Mouse (Mus musculus) stomach, embryonic 16.5 days (tissue): ENCODE measurements at regions not wholly inside any gene's neighbourhood (a gene's known extent, or its start where the extent isn't known, plus 50 kb on each side); places are given as distances from the start of the nearest gene placed in this dataset.

Experiments used
- ATAC-seq: fragments of 200-750 bp; cut with Nextera tagmentation; 2 replicates; pipeline ENCODE4 v1.8.0; 2017; ENCODE audit warnings: moderate number of reproducible peaks, moderate TSS enrichment; ENCODE audit not compliant: insufficient read depth, low FRiP score
- H3K27ac ChIP-seq: fragments of 300-500 bp; sonication (generic); 2 replicates; pipeline ENCODE4 v1.5.1; 2014; ENCODE audit warnings: low read length
- H3K27me3 ChIP-seq: fragments of 300-500 bp; sonication (generic); 2 replicates; pipeline ENCODE4 v1.6.1; 2014; ENCODE audit warnings: low read length, control low read depth, mixed read lengths; ENCODE audit not compliant: control insufficient read depth, insufficient read depth
- H3K36me3 ChIP-seq: fragments of 300-500 bp; sonication (generic); 2 replicates; pipeline ENCODE4 v1.6.1; 2014; ENCODE audit warnings: low read length; ENCODE audit not compliant: control insufficient read depth, insufficient read depth
- H3K4me1 ChIP-seq: fragments of 300-500 bp; sonication (generic); 2 replicates; pipeline ENCODE4 v1.6.1; 2014; ENCODE audit warnings: low read length, control low read depth, mixed read lengths; ENCODE audit not compliant: control insufficient read depth, insufficient read depth
- H3K4me2 ChIP-seq: fragments of 300-500 bp; sonication (generic); 2 replicates; pipeline ENCODE4 v1.6.1; 2014; ENCODE audit warnings: low read depth, low read length, mixed read lengths
- H3K4me3 ChIP-seq: fragments of 300-500 bp; sonication (generic); replicated peaks from 2 replicates; pipeline ENCODE4 v1.5.1; 2014; ENCODE audit warnings: mild to moderate bottlenecking, low read length
- H3K9ac ChIP-seq: fragments of 300-500 bp; sonication (generic); 2 replicates; pipeline ENCODE4 v1.6.1; 2014; ENCODE audit warnings: low read length
- H3K9me3 ChIP-seq: fragments of 300-500 bp; sonication (generic); replicated peaks from 2 replicates; pipeline ENCODE4 v1.6.1; 2016; ENCODE audit warnings: low read length, control low read depth; ENCODE audit not compliant: control insufficient read depth
- WGBS: fragments of 180-500 bp; shearing (Covaris S2); extraction: QIAGEN DNeasy Blood & Tissue Kit; methylation state at CpG from one replicate; pipeline ENCODE4 v1.1.7; 2014; 5-methylcytosine and 5-hydroxymethylcytosine counted together

DNA sequence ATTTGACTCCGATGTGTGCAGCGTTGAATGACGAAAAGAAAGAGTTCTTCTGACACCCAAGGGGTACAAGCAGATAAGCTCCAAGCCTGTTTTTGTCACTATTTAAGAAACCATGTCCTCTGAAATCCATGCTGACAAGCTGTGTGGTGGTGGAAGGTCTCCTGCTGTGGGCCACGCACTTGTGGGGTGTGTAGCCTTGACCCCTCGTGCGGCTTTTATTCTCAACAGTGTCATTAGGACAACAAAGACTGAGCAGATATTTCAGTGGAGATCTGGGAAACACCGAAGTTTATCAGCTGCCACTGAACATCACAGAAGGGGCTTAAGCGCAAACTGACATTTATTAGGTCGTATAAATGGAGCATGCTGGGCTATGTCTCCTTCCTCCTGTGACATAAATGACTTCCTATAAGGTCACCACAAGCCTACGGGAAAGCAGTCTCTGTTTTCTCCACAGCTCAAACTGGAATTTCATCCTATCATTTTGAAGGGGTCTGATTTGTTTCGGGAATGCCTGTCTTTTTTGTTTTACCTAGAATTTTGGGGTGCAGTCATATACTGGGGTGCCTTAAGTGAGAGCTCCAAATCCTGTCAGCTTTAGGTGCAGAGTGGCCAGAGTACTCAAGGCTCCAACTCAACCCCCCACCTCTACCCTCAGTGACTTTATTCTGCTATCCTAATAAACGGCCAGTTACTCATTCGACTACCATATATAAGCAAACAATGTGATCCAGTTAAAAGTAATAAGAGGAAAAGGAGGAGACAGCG lies 262.9 kb upstream of the Gm5148 start:
- no peak overlapping the region; the same call in 1 of the 2 replicates for H3K9ac ChIP-seq
- no peak overlapping the region for H3K27ac ChIP-seq
- no peaks in the 10 kb centered on the region for H3K36me3 ChIP-seq
- H3K27me3 ChIP-seq = no peaks in the 10 kb centered on the region
- peaks cover 3% of the 10 kb centered on the region for H3K4me1 ChIP-seq
- no peaks in the 10 kb centered on the region for H3K9me3 ChIP-seq
- H3K4me2 ChIP-seq = no peak overlapping the region
- no peak overlapping the region for H3K4me3 ChIP-seq
- ATAC-seq = no peak
- 66% methylated on average over 14 of the region's 14 CpGs for WGBS

- no peak overlapping the region for H3K4me3 ChIP-seq
- ATAC-seq = no peak
- H3K9ac ChIP-seq = no peak overlapping the region
- no peaks in the 10 kb centered on the region for H3K27me3 ChIP-seq
- 85% methylated on average over 9 of the region's 9 CpGs for WGBS
- H3K36me3 ChIP-seq = no peaks in the 10 kb centered on the region
- H3K27ac ChIP-seq = no peak overlapping the region
- H3K9me3 ChIP-seq = no peaks in the 10 kb centered on the region
- H3K4me2 ChIP-seq = no peak overlapping the region
- H3K4me1 ChIP-seq = peaks cover 3% of the 10 kb centered on the region
Observed at GRCm38 (mm10) chr3:37984706-37985105, 260.4 kb upstream of the Gm5148 start.

- no peak for ATAC-seq
- Histone ChIP-seq H3K4me1 (peaks cover 2% of the 10 kb centered on the region; the same call in 1 of the 2 replicates), H3K4me2 (no peak overlapping the region), H3K27ac (no peak overlapping the region), H3K36me3 (no peaks in the 10 kb centered on the region), H3K27me3 (no peaks in the 10 kb centered on the region), H3K9me3 (no peaks in the 10 kb centered on the region), H3K4me3 (no peak overlapping the region), H3K9ac (no peak overlapping the region)
- 75% methylated on average over 7 of the region's 7 CpGs for WGBS
Observed at GRCm38 (mm10) chr3:37981481-37982180, 257.3 kb upstream of the Gm5148 start.

DNA sequence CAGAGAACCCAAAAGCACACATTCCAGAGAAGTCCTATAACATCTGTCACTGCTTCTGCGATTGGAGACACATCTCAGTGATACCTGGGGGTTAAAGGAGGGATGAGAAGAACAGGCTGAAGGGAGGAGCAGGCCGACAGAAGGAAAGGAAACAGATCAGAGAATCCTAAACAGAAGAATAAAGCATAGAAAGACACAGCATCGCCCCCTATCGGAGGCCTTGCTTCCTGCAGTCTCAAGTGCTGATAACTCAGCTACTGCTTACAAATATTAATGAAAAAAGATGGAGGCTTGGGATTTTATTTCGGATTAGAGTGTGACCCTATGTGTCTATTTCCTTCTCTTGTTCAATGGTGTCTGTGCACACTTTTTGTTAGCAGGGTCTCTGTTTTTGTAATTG lies 255.6 kb upstream of the Gm5148 start:
- Histone ChIP-seq H3K4me3 (no peak overlapping the region), H3K27ac (no peak overlapping the region), H3K27me3 (no peaks in the 10 kb centered on the region), H3K36me3 (no peaks in the 10 kb centered on the region), H3K9ac (no peak overlapping the region), H3K4me2 (no peak overlapping the region), H3K4me1 (peaks cover 14% of the 10 kb centered on the region), H3K9me3 (no peaks in the 10 kb centered on the region)
- WGBS = 57% methylated on average over 5 of the region's 5 CpGs
- no peak for ATAC-seq

GRCm38 (mm10) chr3:37978481-37978880 lies 254.2 kb upstream of the Gm5148 start:
- ATAC-seq = peak; percentile 71; the same call in 1 of the 2 replicates
- no peaks in the 10 kb centered on the region for H3K36me3 ChIP-seq
- H3K27me3 ChIP-seq = no peaks in the 10 kb centered on the region
- no peaks in the 10 kb centered on the region for H3K9me3 ChIP-seq
- H3K4me3 ChIP-seq = no peak overlapping the region
- WGBS = 19% methylated on average over 6 of the region's 6 CpGs
- peaks cover 14% of the 10 kb centered on the region for H3K4me1 ChIP-seq
- no peak overlapping the region for H3K27ac ChIP-seq
- no peak overlapping the region for H3K4me2 ChIP-seq
- no peak overlapping the region for H3K9ac ChIP-seq

DNA sequence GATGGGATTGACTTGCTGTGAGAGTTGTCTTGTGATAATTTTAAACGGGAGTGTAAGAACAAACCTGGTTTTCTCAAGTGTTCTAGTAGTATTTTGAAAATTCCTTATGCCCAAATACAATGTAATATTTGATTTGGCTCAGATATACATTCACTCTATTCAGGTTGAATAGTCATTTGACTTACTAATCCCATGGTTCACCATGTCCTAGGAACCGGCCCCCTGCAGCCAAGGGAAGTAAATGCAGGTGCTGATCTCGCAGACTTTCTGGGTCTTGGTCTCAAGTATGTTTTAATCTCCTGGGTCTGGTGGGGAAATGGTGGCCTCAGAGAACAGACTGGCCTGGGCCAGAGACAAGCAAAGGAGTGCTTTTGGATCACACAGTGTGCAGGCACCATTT lies 253.2 kb upstream of the Gm5148 start:
- 76% methylated on average over 3 of the region's 3 CpGs for WGBS
- Histone ChIP-seq H3K4me3 (no peak overlapping the region), H3K27me3 (no peaks in the 10 kb centered on the region), H3K27ac (no peak overlapping the region), H3K9ac (no peak overlapping the region), H3K4me2 (no peak overlapping the region), H3K4me1 (peaks cover 16% of the 10 kb centered on the region), H3K9me3 (no peaks in the 10 kb centered on the region), H3K36me3 (no peaks in the 10 kb centered on the region)
- ATAC-seq = no peak

DNA sequence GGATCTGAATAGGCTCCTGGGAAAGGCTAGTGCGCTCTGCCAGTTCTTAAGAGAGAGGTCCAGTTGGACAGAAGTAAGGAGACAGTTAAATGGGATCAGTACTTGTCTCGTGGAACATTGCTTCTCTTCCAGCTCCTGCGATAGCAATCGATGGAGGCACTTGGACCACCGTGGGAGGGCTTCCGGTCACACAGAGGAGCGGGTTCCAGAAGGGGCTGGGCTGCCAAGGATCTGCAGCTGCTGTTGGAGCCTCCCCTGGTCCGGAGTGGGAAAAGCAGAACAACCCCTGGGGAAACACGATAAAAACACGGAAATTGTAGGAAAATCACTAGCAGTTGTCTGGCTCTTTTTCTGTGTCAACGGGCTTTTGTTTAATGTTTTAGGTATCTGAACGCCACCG lies 252.3 kb upstream of the Gm5148 start:
- Histone ChIP-seq H3K4me1 (peaks cover 16% of the 10 kb centered on the region), H3K9ac (peak overlapping the region; percentile 4; the same call in 1 of the 2 replicates), H3K9me3 (no peaks in the 10 kb centered on the region), H3K27me3 (no peaks in the 10 kb centered on the region), H3K27ac (no peak overlapping the region), H3K36me3 (no peaks in the 10 kb centered on the region), H3K4me3 (0 out of 2 replicates have a peak overlapping the region, but pooled peaks have one; percentile 10), H3K4me2 (peak overlapping the region; percentile 29)
- 19% methylated on average over 13 of the region's 13 CpGs for WGBS
- peak; percentile 46; the same call in 1 of the 2 replicates for ATAC-seq

- WGBS = 37% methylated on average over 11 of the region's 11 CpGs
- H3K9ac ChIP-seq = no peak overlapping the region
- H3K4me3 ChIP-seq = no peak overlapping the region
- no peak; the same call in 1 of the 2 replicates for ATAC-seq
- H3K36me3 ChIP-seq = no peaks in the 10 kb centered on the region
- H3K27ac ChIP-seq = 0 out of 2 replicates have a peak overlapping the region, but pooled peaks have one; percentile 17
- H3K4me2 ChIP-seq = no peak overlapping the region
- H3K9me3 ChIP-seq = no peaks in the 10 kb centered on the region
- no peaks in the 10 kb centered on the region for H3K27me3 ChIP-seq
- H3K4me1 ChIP-seq = peaks cover 16% of the 10 kb centered on the region
Observed at GRCm38 (mm10) chr3:37975194-37975756, 251.0 kb upstream of the Gm5148 start.

DNA sequence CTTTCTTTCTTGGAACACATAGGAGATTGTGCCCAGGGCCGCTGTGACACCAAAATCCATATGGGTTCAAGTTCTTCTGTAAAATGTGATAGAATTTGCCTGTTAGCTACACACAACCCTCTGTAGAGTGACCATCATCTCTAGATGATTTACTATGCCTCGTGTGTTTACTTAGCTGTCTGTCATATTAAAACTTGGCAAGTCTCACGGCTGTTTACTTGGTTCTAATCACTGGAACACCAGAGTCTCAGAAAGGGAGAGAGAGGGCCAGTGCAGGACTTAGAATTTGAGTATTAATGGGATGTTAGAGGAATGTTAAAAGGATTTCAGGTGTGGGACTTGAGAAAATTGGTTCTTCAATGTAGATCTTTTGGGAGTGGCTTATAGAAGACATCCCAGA lies 248.6 kb upstream of the Gm5148 start:
- H3K36me3 ChIP-seq = no peaks in the 10 kb centered on the region
- peaks cover 16% of the 10 kb centered on the region for H3K4me1 ChIP-seq
- no peak overlapping the region for H3K27ac ChIP-seq
- ATAC-seq = no peak
- no peaks in the 10 kb centered on the region for H3K9me3 ChIP-seq
- H3K27me3 ChIP-seq = no peaks in the 10 kb centered on the region
- no peak overlapping the region for H3K4me2 ChIP-seq
- H3K9ac ChIP-seq = no peak overlapping the region
- H3K4me3 ChIP-seq = no peak overlapping the region
- WGBS = 62% methylated on average over 3 of the region's 3 CpGs
